Mouse (Mus musculus) hindbrain, embryonic 16.5 days (tissue): ENCODE measurements around the gene Rbm47. TPM values are rescaled to one million over a fixed set of nuclear protein-coding genes. Genes with fewer than 3 reads are reported as not detected.

ENCODE experiments used
- ATAC-seq: fragments of 200-750 bp; cut with Nextera tagmentation; 2 replicates; pipeline ENCODE4 v1.8.0; 2017; ENCODE audit warnings: moderate TSS enrichment, moderate library complexity
- H3K27ac ChIP-seq: fragments of 300-500 bp; sonication (generic); 2 replicates; pipeline ENCODE4 v1.5.1; 2014; ENCODE audit warnings: low read depth, mild to moderate bottlenecking, control low read depth, low read length, moderate library complexity
- H3K27me3 ChIP-seq: fragments of 300-500 bp; sonication (generic); replicated peaks from 2 replicates; pipeline ENCODE4 v1.6.1; 2014; ENCODE audit warnings: low read length; ENCODE audit not compliant: control insufficient read depth, insufficient read depth
- H3K36me3 ChIP-seq: fragments of 300-500 bp; sonication (generic); 2 replicates; pipeline ENCODE4 v1.6.1; 2014; ENCODE audit warnings: mild to moderate bottlenecking, low read length, moderate library complexity, mixed read lengths; ENCODE audit not compliant: control insufficient read depth, insufficient read depth
- H3K4me1 ChIP-seq: fragments of 300-500 bp; sonication (generic); 2 replicates; pipeline ENCODE4 v1.6.1; 2014; ENCODE audit warnings: low read depth, low read length; ENCODE audit not compliant: control insufficient read depth, insufficient read depth
- H3K4me2 ChIP-seq: fragments of 300-500 bp; sonication (generic); 2 replicates; pipeline ENCODE4 v1.6.1; 2014; ENCODE audit warnings: mild to moderate bottlenecking, low read length, control low read depth, moderate library complexity
- H3K4me3 ChIP-seq: fragments of 300-500 bp; sonication (generic); 2 replicates; pipeline ENCODE4 v1.5.1; 2014; ENCODE audit warnings: mild to moderate bottlenecking, low read length, control low read depth, moderate library complexity
- H3K9ac ChIP-seq: fragments of 300-500 bp; sonication (generic); 2 replicates; pipeline ENCODE4 v1.6.1; 2014; ENCODE audit warnings: low read depth, mild to moderate bottlenecking, control low read depth, low read length, moderate library complexity
- H3K9me3 ChIP-seq: fragments of 300-500 bp; sonication (generic); 2 replicates; pipeline ENCODE4 v1.6.1; 2014; ENCODE audit warnings: mild to moderate bottlenecking, low read length, moderate library complexity; ENCODE audit not compliant: control insufficient read depth
- WGBS: fragments of 180-500 bp; shearing (Covaris S2); extraction: QIAGEN DNeasy Blood & Tissue Kit; methylation state at CpG from one replicate; pipeline ENCODE4 v1.1.7; 2014; 5-methylcytosine and 5-hydroxymethylcytosine counted together
- polyA plus RNA-seq: library from polyadenylated mRNA; unstranded; fragments of >200 nt; fragmentation: Nextera tagmentation; extraction: Ambion mirVana; gene quantifications from 2 replicates; pipeline ENCODE4 v1.2.1, GENCODE M21; 2015

Gene Rbm47
- polyA plus RNA-seq, 1 experiment from 2014 or later = 6.7 TPM

DNA sequence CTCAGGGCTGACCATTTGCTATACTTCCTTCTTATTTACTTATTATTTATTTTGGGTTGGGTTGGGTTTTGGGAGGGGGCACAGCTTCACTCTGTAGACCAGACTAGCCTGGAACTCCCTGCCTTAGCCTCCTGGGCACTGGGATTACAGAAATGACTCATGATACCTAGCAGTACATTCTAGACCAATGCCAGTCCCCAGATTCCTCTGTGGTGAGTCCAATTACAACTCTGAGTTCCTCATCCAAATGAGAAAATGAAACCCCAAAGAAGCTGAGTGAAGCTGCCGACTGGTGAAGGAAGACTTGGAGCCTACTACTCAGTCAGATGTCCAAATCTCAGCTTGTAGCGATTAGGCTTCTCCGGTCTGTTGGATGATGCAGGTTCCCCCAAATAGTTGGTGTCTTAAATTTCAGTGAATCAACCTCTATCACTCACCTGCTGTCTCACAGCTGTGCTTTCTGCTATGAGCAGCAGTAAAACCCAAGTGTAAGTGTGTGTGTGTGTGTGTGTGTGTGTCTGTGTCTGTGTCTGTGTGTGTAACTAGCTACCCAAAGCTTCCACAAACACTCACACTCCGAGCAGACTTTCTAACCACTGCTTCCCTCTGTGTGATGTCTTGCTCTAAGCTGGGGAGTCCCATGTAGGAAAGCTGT lies 84.5 kb downstream of the Rbm47 start:
- 85% methylated on average over 4 of the region's 4 CpGs for WGBS
- no peak for ATAC-seq

DNA sequence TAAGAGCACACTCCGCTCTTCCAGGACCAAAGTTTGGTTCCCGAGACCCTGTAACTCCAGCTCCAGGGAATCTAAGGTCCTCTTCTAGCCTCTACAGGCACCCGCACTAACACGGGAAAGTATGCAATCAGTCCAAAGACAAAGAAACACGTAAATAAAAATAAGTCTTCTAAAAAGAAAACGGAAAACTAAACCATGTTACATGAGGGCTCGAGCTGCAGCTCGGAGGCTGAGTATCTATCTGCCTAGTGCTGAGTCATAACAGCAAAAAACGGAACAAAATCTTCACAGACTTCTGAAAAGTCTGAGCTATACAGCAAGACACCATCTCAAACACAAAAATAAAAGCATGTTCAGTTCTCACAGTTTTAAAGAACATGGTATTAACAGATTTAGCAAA lies 86.0 kb downstream of the Rbm47 start:
- no peaks in the 10 kb centered on the region for H3K36me3 ChIP-seq
- no peaks in the 10 kb centered on the region for H3K4me1 ChIP-seq
- no peak overlapping the region for H3K4me2 ChIP-seq
- H3K4me3 ChIP-seq = no peak overlapping the region
- 94% methylated on average over 9 of the region's 9 CpGs for WGBS
- no peak for ATAC-seq
- H3K27me3 ChIP-seq = no peaks in the 10 kb centered on the region
- no peaks in the 10 kb centered on the region for H3K9me3 ChIP-seq
- H3K9ac ChIP-seq = no peak overlapping the region
- no peak overlapping the region for H3K27ac ChIP-seq

More for the DNA sequence above, 84.5 kb downstream of the Rbm47 start:
- Histone ChIP-seq H3K4me2 (no peak overlapping the region), H3K27ac (no peak overlapping the region), H3K36me3 (no peaks in the 10 kb centered on the region), H3K9me3 (no peaks in the 10 kb centered on the region), H3K4me3 (no peak overlapping the region), H3K4me1 (no peaks in the 10 kb centered on the region), H3K9ac (no peak overlapping the region), H3K27me3 (no peaks in the 10 kb centered on the region)

DNA sequence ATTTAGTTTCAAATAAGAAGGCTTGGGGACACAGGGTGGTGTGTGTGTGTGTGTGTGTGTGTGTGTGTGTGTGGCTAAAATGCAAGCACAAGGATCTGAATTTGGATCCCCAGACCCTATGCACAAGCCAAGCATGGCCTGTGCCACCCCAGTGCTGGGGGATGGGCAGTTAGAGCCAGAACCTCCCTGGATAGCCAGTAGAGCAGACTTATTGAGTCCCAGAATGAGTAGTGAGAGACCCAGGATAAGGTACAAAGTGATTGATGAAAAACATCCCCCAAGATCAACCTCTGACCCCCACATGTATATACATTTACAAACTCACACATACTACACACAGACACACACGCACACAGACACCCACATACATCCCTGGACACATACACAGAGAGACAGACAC lies 86.6 kb downstream of the Rbm47 start:
- H3K27ac ChIP-seq = no peak overlapping the region
- H3K9ac ChIP-seq = no peak overlapping the region
- ATAC-seq = no peak

DNA sequence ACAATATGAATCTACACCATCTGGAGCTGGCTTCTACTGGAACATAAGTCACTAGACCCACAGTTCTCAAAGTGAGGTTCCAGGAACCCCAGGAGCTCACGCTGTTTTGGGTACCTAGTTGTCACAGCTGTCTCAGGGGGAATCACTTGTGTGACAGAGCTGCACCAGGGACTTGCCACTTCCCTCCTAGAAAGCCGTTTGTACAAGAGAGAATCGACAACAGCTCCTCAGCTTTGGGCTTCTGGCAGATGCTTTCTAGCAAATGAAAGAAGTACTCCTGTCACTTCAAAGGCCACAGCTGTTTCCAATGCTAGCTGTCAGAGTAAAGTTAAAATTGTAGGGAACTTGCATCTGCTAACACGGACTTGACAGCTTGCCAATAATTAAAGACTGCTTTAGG lies 87.4 kb downstream of the Rbm47 start:
- no peaks in the 10 kb centered on the region for H3K27me3 ChIP-seq
- H3K4me3 ChIP-seq = no peak overlapping the region
- no peaks in the 10 kb centered on the region for H3K36me3 ChIP-seq
- H3K27ac ChIP-seq = no peak overlapping the region
- H3K9me3 ChIP-seq = no peaks in the 10 kb centered on the region
- no peaks in the 10 kb centered on the region for H3K4me1 ChIP-seq
- ATAC-seq = no peak
- H3K4me2 ChIP-seq = no peak overlapping the region
- WGBS = 54% methylated on average over 4 of the region's 4 CpGs
- H3K9ac ChIP-seq = no peak overlapping the region

More for the DNA sequence above, 86.6 kb downstream of the Rbm47 start:
- H3K4me3 ChIP-seq = no peak overlapping the region
- no peaks in the 10 kb centered on the region for H3K9me3 ChIP-seq
- H3K4me2 ChIP-seq = no peak overlapping the region
- H3K27me3 ChIP-seq = no peaks in the 10 kb centered on the region
- H3K4me1 ChIP-seq = no peaks in the 10 kb centered on the region
- WGBS = 94% methylated on average over 1 of the region's 1 CpGs
- H3K36me3 ChIP-seq = no peaks in the 10 kb centered on the region

DNA sequence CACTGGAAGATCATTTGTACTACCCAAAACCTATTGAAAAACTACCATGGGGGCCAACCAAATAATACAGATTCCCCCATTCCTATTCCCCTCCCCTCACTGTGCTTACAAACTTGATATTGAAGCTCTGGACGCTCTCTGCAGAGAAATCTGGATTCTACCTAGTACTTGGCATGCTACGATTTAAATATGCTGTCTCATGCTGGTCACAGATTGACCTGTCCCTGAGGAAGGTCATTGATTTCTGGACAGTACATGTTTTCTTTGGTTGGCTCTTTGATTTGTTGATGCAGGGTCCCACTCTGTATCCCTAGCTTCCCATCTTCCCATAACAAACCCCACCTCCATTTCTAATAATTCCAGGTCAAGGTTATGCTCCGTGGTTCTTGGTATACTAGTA lies 88.4 kb downstream of the Rbm47 start:
- Histone ChIP-seq H3K27ac (no peak overlapping the region), H3K4me3 (no peak overlapping the region), H3K4me1 (no peaks in the 10 kb centered on the region)

DNA sequence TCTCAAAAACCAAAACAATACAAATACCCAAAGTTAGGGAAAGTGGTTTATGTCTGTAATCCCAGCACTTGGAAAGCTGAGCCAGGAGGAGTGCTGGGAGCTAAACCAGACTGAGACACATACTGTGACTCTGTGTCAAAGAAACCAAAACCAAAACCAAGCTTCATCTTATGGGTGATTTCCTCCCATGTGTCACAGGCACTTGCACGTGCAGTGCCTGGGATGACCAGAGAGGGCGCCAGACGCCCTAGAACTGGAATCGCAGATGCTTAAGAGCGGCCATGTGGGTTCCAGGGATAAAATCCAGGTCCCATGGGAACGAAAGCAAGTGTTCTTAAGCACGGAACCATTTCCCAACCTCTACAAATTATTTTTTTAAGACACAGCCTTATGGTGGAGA lies 89.6 kb downstream of the Rbm47 start:
- Histone ChIP-seq H3K36me3 (no peaks in the 10 kb centered on the region), H3K27ac (no peak overlapping the region), H3K9me3 (no peaks in the 10 kb centered on the region), H3K27me3 (no peaks in the 10 kb centered on the region), H3K4me2 (no peak overlapping the region), H3K4me1 (no peaks in the 10 kb centered on the region), H3K4me3 (no peak overlapping the region), H3K9ac (no peak overlapping the region)
- 36% methylated on average over 7 of the region's 7 CpGs for WGBS
- no peak for ATAC-seq

More for the DNA sequence above, 88.4 kb downstream of the Rbm47 start:
- Histone ChIP-seq H3K27me3 (no peaks in the 10 kb centered on the region), H3K36me3 (no peaks in the 10 kb centered on the region), H3K4me2 (no peak overlapping the region), H3K9ac (no peak overlapping the region), H3K9me3 (no peaks in the 10 kb centered on the region)
- WGBS = 90% methylated on average over 3 of the region's 3 CpGs
- no peak for ATAC-seq

DNA sequence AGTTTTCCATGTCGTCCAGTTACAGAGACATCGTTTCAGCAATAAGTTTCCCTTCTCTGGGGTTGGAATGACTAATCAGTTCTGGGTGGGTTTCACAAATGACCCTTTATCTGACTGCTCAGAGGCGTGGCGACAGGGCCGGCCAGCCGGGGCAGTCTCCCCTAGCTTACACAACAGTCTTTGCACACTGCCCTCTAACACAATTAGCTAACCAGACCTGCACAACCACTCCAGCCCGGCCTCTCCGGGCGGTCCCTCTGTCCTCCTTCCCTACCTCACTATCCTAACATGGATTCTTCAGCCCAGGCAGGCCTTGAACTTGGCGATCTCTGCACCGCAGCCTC lies 90.7 kb downstream of the Rbm47 start:
- H3K9me3 ChIP-seq = no peaks in the 10 kb centered on the region
- no peak overlapping the region for H3K4me3 ChIP-seq
- no peaks in the 10 kb centered on the region for H3K4me1 ChIP-seq
- WGBS = 78% methylated on average over 11 of the region's 11 CpGs
- no peak overlapping the region for H3K27ac ChIP-seq
- no peaks in the 10 kb centered on the region for H3K27me3 ChIP-seq
- ATAC-seq = no peak
- H3K9ac ChIP-seq = no peak overlapping the region
- no peaks in the 10 kb centered on the region for H3K36me3 ChIP-seq
- no peak overlapping the region for H3K4me2 ChIP-seq

DNA sequence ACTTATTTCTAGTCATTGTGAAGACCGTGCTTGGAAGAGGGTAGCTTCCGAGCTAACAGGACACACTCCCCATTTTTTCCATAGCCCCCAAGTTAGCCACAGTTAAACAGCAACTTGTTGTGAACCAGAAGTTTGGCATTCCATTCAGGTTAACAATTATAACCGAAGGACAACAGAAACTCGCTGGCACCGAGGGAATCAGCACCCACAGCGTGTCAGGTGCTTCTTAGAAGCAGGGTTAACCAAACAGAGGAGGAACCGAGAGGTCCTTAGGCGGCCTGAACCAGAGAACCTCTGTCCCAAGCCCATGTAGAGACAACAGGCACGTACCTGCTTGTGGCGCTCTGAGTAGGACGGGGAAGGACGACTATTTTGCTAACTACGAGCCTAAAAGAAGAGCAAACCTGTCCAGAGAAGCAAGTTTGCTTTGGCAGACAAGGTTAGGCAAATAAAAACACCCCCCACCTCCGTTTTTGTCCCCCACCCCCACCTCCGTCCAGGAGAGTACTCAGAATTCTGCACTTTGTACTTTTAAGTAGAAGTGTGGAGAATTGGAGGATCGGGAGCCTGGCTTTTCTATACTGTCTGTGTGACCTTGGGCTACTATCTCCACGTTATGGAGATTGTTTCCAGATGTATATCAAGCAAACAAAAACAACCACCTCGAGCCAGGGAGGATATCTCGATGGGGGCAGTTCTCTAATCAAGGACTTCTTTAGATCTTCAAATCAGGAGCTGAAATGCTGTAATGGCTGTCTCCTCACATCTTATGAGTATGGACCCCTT lies 91.3 kb downstream of the Rbm47 start:
- H3K36me3 ChIP-seq = no peaks in the 10 kb centered on the region
- no peak for ATAC-seq
- no peaks in the 10 kb centered on the region for H3K4me1 ChIP-seq
- WGBS = 83% methylated on average over 19 of the region's 19 CpGs
- no peaks in the 10 kb centered on the region for H3K27me3 ChIP-seq
- H3K9me3 ChIP-seq = no peaks in the 10 kb centered on the region
- H3K4me3 ChIP-seq = no peak overlapping the region
- H3K27ac ChIP-seq = no peak overlapping the region
- no peak overlapping the region for H3K9ac ChIP-seq
- H3K4me2 ChIP-seq = no peak overlapping the region

DNA sequence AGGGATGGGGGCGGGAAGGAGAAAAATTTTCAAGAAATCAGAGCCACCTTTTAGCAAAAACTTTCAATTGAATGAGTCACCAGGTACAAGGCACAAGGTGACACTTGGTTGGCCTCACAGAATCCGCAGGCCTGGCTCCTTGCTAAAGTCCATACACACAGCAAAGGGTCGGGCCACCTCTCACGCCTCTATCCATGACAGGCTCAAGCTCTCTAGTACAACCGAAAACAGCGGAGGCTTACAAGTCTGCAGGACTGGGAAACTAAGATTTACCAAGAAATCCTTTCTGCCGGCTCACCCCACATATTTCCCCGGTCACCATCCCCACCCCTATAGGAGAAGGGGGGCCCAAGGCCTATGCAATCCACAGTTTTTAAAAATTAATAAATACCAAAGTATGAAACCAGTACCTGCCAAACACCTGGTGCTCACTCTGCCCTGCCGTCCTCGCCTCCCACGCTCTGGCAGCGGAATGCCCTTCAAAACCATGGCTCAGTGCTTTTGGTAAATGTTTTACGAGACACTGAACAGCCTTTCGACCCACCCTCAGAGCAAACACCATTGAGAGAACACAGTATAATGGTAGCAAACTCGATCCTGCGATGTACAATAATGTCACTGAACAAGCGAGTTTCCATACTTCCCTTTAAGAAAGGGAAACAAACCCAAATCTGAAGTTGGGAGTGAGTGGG lies 92.2 kb downstream of the Rbm47 start:
- no peaks in the 10 kb centered on the region for H3K9me3 ChIP-seq
- no peak overlapping the region for H3K9ac ChIP-seq
- no peaks in the 10 kb centered on the region for H3K27me3 ChIP-seq
- H3K4me2 ChIP-seq = no peak overlapping the region
- no peaks in the 10 kb centered on the region for H3K36me3 ChIP-seq
- no peak overlapping the region for H3K4me3 ChIP-seq
- ATAC-seq = no peak
- H3K4me1 ChIP-seq = no peaks in the 10 kb centered on the region
- 84% methylated on average over 17 of the region's 17 CpGs for WGBS
- no peak overlapping the region for H3K27ac ChIP-seq
